Mouse (Mus musculus): Measurements from ENCODE around the gene Rmdn3. TPM values are rescaled to one million over a fixed set of nuclear protein-coding genes. Genes with fewer than 3 reads are reported as not detected.
A peak's percentile ranks its signal among the peaks of the same experiment; 100 is the strongest.

Gene Rmdn3
- polyA plus RNA-seq, 1 experiment from 2014 or later, result 43.1 TPM

DNA sequence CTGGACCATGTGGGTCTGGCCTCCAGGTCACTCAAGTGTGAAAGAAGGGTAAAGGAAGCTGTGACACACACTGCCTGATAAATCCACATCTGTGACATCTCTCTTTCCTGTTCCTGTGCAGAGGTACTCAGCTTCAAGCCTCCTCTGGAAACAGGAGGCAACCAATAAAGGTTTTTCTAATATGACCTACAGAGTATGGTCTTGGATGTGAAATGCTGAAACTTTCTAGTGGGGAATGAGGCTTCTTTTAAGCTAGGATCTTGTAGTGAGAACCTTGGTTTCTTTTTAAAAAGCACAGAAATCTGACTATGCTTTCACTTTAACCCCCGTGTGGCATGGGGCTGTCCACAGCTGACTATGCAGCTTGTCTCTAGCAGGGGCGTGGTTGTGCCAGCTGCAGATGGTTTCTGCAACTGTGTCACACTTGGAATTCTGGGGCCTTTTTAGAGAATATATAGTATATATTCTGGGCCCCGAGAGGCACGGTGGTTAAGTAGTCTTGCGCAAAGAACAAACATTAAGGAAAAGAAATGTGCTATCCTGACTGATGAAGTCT is 20.6 kb upstream of the Rmdn3 start:
- Histone ChIP-seq H3K36me3 (peaks cover 34% of the 10 kb centered on the region), H3K4me2 (replicated peaks) (no peak overlapping the region), H3K4me1 (peaks cover 23% of the 10 kb centered on the region), H3K27ac (no peak overlapping the region), H3K9ac (no peak overlapping the region), H3K9me3 (no peaks in the 10 kb centered on the region), H3K4me3 (no peak overlapping the region), H3K27me3 (replicated peaks) (no peaks in the 10 kb centered on the region)
- 90% methylated on average over 5 of the region's 5 CpGs for WGBS
- ATAC-seq (ENCODE audit: low FRiP score, low read depth), result no peak

DNA sequence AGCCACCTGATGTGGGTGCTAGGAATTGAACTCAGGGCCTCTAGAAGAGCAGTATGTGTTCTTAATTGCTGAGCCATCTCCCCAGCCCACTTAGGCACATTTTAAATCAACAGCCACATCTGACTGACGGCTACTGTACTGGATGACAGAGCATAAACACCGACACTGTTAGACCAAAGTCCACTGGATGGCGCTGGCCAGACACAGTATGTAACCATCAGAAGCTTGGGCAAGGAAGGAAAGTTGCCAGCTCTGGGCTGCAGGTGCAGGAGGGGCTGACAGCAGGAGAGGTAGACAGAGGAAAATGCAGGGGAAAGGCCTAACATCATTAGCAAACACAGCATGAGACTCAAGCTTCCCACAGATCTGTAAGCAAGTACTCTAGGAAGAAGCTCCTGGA is 19.9 kb upstream of the Rmdn3 start:
- Histone ChIP-seq H3K9ac (no peak overlapping the region), H3K4me2 (replicated peaks) (no peak overlapping the region), H3K27ac (no peak overlapping the region), H3K36me3 (peaks cover 36% of the 10 kb centered on the region), H3K4me3 (no peak overlapping the region), H3K9me3 (no peaks in the 10 kb centered on the region), H3K27me3 (replicated peaks) (no peaks in the 10 kb centered on the region), H3K4me1 (peaks cover 30% of the 10 kb centered on the region)
- no peak for ATAC-seq (ENCODE audit: low FRiP score, low read depth)
- WGBS, result 55% methylated on average over 3 of the region's 3 CpGs

DNA sequence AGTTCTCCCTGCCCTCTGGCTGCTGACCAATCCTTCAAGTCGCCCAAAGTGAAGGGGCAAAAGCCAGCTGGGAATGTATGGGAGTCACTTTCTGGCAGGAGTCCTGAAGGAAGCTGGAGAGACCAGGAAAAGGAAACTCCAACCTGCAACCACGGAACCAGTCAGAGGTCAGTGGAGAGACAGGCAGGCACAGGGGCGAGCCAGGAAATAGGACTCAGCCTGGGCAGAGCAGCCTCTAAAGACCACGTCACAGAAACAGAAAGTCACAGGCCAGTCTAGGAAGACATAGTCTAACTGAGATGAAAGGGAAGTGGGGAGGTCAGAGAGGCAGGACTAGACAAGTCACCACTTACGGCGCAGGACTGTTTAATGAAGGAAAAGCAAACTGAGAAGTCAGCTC is 18.8 kb upstream of the Rmdn3 start:
- no peak overlapping the region for H3K9ac ChIP-seq
- WGBS, result 77% methylated on average over 6 of the region's 6 CpGs
- H3K9me3 ChIP-seq, result no peaks in the 10 kb centered on the region
- H3K36me3 ChIP-seq, result peaks cover 31% of the 10 kb centered on the region
- no peak overlapping the region for H3K27ac ChIP-seq
- ATAC-seq (ENCODE audit: low FRiP score, low read depth), result no peak
- no peak overlapping the region for H3K4me3 ChIP-seq
- H3K27me3 ChIP-seq (replicated peaks), result no peaks in the 10 kb centered on the region
- peaks cover 32% of the 10 kb centered on the region for H3K4me1 ChIP-seq
- H3K4me2 ChIP-seq (replicated peaks), result no peak overlapping the region

DNA sequence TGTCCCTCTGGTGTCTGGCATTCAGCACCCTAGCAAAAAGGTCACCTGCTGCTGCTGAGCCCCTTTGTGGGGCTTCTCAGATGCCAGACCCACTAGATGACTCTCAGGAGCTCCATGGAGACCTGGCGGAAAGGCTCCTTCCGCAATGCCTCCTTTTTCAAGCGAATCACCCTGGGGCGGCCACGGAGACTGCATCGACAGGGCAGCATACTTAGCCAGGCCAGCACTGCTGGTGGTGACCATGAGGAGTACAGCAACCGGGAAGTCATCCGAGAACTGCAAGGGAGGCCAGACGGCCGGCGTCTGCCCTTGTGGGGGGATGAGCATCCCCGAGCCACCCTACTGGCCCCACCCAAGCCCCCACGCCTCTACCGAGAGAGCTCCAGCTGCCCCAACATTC is 18.0 kb upstream of the Rmdn3 start:
- H3K9ac ChIP-seq, result 0 out of 2 replicates have a peak overlapping the region, but pooled peaks have one; percentile 17
- peaks cover 24% of the 10 kb centered on the region for H3K36me3 ChIP-seq
- no peak overlapping the region for H3K27ac ChIP-seq
- WGBS, result 66% methylated on average over 14 of the region's 14 CpGs
- no peaks in the 10 kb centered on the region for H3K9me3 ChIP-seq
- no peak for ATAC-seq (ENCODE audit: low FRiP score, low read depth)
- H3K4me1 ChIP-seq, result peaks cover 32% of the 10 kb centered on the region
- no peaks in the 10 kb centered on the region for H3K27me3 ChIP-seq (replicated peaks)
- H3K4me3 ChIP-seq, result no peak overlapping the region
- H3K4me2 ChIP-seq (replicated peaks), result no peak overlapping the region

DNA sequence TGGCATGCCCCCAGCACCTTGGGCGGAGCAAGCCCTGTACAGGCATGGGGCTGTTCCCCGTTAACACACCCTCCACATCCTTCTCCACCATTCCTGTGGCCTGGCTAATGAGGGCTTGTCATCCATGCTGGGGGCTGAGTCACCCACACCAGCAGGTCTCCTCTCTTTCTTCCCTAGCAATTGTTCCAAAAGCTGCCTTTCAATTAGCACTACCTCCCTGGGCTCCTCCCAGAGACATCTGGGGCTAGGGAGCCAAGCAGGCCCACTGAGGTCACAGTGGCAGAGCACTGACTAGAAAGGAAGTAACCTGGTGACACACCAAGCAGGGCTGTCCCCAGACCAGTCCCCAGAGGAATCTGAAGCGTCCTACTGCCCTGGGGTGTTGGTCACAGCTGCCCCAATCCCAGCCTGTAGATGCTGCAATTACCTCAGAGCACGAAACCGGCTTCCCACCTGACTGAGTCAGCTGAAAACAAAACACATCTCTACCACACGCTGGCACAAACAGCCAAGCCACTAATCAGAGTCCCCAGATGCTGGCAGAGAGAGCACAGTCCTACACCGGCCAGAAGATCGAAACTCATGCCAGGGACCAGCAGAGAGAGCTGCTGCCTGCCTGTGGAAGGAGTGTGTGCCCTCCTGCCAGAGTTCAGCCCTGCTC is 17.3 kb upstream of the Rmdn3 start, which contains the start of gene Gm14137:
Gm14137 (plus strand) TSS at position 519 of the 661 bp plus-strand sequence.
- peak within 1 kb of the TSS; percentile 38; the same call in 1 of the 2 replicates for H3K9ac ChIP-seq
- no peaks in the 10 kb centered on the region for H3K27me3 ChIP-seq (replicated peaks)
- peak within 1 kb of the TSS; percentile 34 for H3K4me2 ChIP-seq (replicated peaks)
- 38% methylated on average over 8 of the region's 8 CpGs for WGBS
- H3K4me3 ChIP-seq, result no peak within 1 kb of the TSS
- H3K4me1 ChIP-seq, result peaks cover 32% of the 10 kb centered on the region
- 0 out of 2 replicates have a peak, but pooled peaks have one; percentile 11 for ATAC-seq (ENCODE audit: low FRiP score, low read depth)
- no peaks in the 10 kb centered on the region for H3K9me3 ChIP-seq
- H3K36me3 ChIP-seq, result peaks cover 16% of the 10 kb centered on the region
- H3K27ac ChIP-seq, result 0 out of 2 replicates have a peak within 1 kb of the TSS, but pooled peaks have one; percentile 18

DNA sequence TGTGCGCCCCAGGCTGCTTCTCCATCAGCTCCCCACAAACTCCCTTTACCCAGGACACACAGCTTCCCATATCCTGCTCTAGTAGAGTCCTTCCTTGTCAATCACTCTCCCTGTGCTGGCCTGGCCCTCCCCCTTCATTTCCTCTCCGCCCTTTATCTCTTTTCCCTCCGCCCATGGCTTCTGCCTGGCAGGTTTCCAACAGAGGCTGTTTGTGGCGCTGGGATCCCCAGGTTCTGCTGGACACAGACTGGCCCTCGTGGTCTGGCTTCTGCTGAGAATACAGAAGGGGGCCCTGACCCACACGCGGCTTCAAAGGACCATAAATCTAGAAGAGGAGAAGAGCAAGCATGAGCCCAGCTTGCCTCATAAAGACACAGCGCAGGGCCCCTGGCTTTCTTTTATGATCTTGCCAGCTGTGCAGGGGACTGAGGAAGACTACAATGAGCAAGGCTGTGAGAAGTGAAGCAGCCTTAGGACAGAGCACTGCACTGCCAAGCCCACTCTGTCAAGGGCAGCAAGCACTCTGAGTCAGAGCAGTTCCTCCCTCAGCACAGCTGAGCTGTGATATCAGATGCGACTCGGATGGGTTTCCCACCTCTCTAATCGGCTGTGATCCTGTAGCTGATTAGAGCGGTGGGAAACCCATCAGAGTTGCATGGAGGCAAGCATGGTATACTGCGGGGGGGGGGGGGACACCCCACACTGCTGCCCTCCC is 16.2 kb upstream of the Rmdn3 start:
- H3K4me3 ChIP-seq, result no peak overlapping the region
- WGBS, result 11% methylated on average over 13 of the region's 13 CpGs
- H3K9ac ChIP-seq, result peak overlapping the region; percentile 38; the same call in 1 of the 2 replicates
- 0 out of 2 replicates have a peak overlapping the region, but pooled peaks have one; percentile 18 for H3K27ac ChIP-seq
- peak overlapping the region; percentile 34 for H3K4me2 ChIP-seq (replicated peaks)
- ATAC-seq (ENCODE audit: low FRiP score, low read depth), result peak; percentile 49
- peaks cover 34% of the 10 kb centered on the region for H3K4me1 ChIP-seq
- H3K9me3 ChIP-seq, result no peaks in the 10 kb centered on the region
- H3K27me3 ChIP-seq (replicated peaks), result peaks cover 5% of the 10 kb centered on the region; the same call in 1 of the 2 replicates
- peaks cover 7% of the 10 kb centered on the region for H3K36me3 ChIP-seq

- no peak for ATAC-seq (ENCODE audit: low FRiP score, low read depth)
- Histone ChIP-seq H3K4me3 (no peak overlapping the region), H3K27ac (0 out of 2 replicates have a peak overlapping the region, but pooled peaks have one; percentile 18), H3K4me2 (replicated peaks) (peak overlapping the region; percentile 34), H3K36me3 (peaks cover 6% of the 10 kb centered on the region; the same call in 1 of the 2 replicates), H3K9ac (no peak overlapping the region), H3K4me1 (peaks cover 39% of the 10 kb centered on the region), H3K9me3 (no peaks in the 10 kb centered on the region), H3K27me3 (replicated peaks) (peaks cover 10% of the 10 kb centered on the region)
- WGBS, result 74% methylated on average over 7 of the region's 7 CpGs
These were observed 15.6 kb upstream of the Rmdn3 start for GRCm38 (mm10) chr2:119172446-119172845.

DNA sequence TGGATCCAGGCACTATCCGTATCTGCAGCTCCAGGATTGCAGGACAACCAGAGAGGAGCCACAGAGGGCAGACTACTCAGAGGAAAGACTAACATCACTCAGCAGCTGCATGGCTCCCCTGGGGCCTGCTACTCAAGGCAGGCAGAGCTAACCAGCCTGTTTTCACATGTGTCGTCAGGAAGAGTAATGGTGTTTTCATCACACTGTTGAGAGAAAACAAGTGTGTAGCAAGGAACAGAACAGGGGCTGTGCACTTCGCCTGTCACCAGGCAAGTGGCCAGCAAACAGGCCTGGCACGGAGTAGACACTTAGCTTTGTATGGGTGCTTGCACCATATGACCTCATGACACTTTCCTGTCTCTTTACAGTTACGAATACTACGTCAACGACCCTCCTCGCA is 14.7 kb upstream of the Rmdn3 start:
- no peaks in the 10 kb centered on the region for H3K9me3 ChIP-seq
- WGBS, result 66% methylated on average over 8 of the region's 8 CpGs

DNA sequence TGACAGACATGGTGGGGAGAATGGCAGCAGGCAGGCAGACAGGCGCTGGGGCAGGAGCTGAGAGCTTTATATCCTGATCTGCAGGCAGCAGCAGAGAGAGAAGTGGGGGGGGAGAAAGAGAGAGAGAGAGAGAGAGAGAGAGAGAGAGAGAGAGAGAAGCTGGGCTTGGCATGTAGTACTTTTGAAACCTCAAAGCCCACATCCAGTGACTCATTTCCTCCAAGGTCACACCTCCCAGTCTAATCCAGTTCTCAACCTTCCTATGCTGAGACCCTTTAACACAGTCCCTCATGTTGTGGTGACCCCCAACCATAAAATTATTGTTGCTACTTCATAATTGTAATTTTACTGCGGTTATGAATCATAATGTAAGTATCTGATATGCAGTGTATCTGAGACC is 13.4 kb upstream of the Rmdn3 start:
- ATAC-seq (ENCODE audit: low FRiP score, low read depth), result no peak
- no peak overlapping the region for H3K4me3 ChIP-seq
- no peak overlapping the region for H3K27ac ChIP-seq
- H3K9ac ChIP-seq, result no peak overlapping the region
- no peak overlapping the region for H3K4me2 ChIP-seq (replicated peaks)
- H3K27me3 ChIP-seq (replicated peaks), result peaks cover 28% of the 10 kb centered on the region
- H3K4me1 ChIP-seq, result peaks cover 50% of the 10 kb centered on the region
- 89% methylated on average over 2 of the region's 2 CpGs for WGBS
- H3K9me3 ChIP-seq, result no peaks in the 10 kb centered on the region
- peaks cover 6% of the 10 kb centered on the region; the same call in 1 of the 2 replicates for H3K36me3 ChIP-seq

More for the DNA sequence above, 14.7 kb upstream of the Rmdn3 start:
- H3K27ac ChIP-seq, result no peak overlapping the region
- no peak overlapping the region for H3K9ac ChIP-seq
- H3K4me2 ChIP-seq (replicated peaks), result no peak overlapping the region
- H3K27me3 ChIP-seq (replicated peaks), result peaks cover 19% of the 10 kb centered on the region
- H3K36me3 ChIP-seq, result peaks cover 6% of the 10 kb centered on the region; the same call in 1 of the 2 replicates
- peaks cover 48% of the 10 kb centered on the region for H3K4me1 ChIP-seq
- ATAC-seq (ENCODE audit: low FRiP score, low read depth), result no peak
- no peak overlapping the region for H3K4me3 ChIP-seq

GRCm38 (mm10) chr2:119167866-119168256 is 11.0 kb upstream of the Rmdn3 start:
- no peaks in the 10 kb centered on the region for H3K9me3 ChIP-seq
- WGBS, result 4% methylated on average over 26 of the region's 26 CpGs
- H3K4me3 ChIP-seq, result peak overlapping the region; percentile 45
- 0 out of 2 replicates have a peak, but pooled peaks have one; percentile 7 for ATAC-seq (ENCODE audit: low FRiP score, low read depth)
- H3K36me3 ChIP-seq, result peaks cover 3% of the 10 kb centered on the region; the same call in 1 of the 2 replicates
- H3K27me3 ChIP-seq (replicated peaks), result peaks cover 28% of the 10 kb centered on the region
- peak overlapping the region; percentile 96 for H3K4me2 ChIP-seq (replicated peaks)
- peaks cover 31% of the 10 kb centered on the region for H3K4me1 ChIP-seq
- peak overlapping the region; percentile 45 for H3K9ac ChIP-seq
- H3K27ac ChIP-seq, result no peak overlapping the region

- peak within 1 kb of the TSS; percentile 45 for H3K9ac ChIP-seq
- H3K4me2 ChIP-seq (replicated peaks), result peak within 1 kb of the TSS; percentile 96
- H3K9me3 ChIP-seq, result no peaks in the 10 kb centered on the region
- peaks cover 28% of the 10 kb centered on the region for H3K27me3 ChIP-seq (replicated peaks)
- H3K4me3 ChIP-seq, result peak within 1 kb of the TSS; percentile 45
- no peak within 1 kb of the TSS for H3K27ac ChIP-seq
- peaks cover 24% of the 10 kb centered on the region for H3K4me1 ChIP-seq
- under 1% methylated on average over 60 of the region's 60 CpGs for WGBS
- H3K36me3 ChIP-seq, result peaks cover 2% of the 10 kb centered on the region; the same call in 1 of the 2 replicates
- ATAC-seq (ENCODE audit: low FRiP score, low read depth), result peak; percentile 70
These were observed 10.3 kb upstream of the Rmdn3 start, which contains the start of gene Gchfr for GRCm38 (mm10) chr2:119166901-119167865. Gene Gchfr (plus strand): TSS chr2:119167773.

Measured in neural tube, embryonic 12.5 days (tissue).